Mouse (Mus musculus): ENCODE results near the gene BC030870. TPM values are rescaled to one million over a fixed set of nuclear protein-coding genes. Genes with fewer than 3 reads are reported as not detected.
A peak's percentile ranks its signal among the peaks of the same experiment; 100 is the strongest.

Gene BC030870
- not detected for total RNA-seq (2021)
- long read RNA-seq: 0 reads

DNA sequence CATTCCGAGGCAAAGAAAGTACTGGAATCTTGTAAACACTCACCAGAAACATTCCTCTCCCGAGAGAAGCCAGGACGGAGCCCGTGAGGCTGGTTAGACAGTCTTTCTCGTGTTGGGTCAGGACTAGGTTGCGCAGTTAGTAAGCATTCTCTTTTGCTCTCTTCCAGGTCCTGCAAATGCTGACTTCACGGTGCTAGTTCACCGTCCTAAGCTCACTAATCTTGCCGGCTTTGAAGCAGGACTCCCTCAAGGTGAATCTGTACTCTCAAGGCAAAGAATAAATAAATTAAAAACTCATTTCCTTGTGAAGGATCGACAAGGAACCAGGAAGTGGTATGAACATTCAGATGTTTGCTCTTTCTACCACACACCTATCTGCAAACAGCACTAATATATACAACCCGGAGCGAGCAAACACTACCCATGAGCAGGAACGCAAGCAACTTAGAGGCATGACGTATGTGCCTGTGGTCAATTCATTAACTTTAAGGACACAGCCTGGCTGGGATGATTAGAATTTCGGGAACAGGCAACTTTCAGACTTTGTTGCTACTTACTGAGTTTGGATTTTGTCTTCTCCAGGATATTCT is at the start of gene BC030870:
Gene BC030870 (minus strand): TSS at position 365 of the 590 bp plus-strand sequence.
- no peak for DNase-seq (ENCODE audit: low spot score in 2 of 2)

DNA sequence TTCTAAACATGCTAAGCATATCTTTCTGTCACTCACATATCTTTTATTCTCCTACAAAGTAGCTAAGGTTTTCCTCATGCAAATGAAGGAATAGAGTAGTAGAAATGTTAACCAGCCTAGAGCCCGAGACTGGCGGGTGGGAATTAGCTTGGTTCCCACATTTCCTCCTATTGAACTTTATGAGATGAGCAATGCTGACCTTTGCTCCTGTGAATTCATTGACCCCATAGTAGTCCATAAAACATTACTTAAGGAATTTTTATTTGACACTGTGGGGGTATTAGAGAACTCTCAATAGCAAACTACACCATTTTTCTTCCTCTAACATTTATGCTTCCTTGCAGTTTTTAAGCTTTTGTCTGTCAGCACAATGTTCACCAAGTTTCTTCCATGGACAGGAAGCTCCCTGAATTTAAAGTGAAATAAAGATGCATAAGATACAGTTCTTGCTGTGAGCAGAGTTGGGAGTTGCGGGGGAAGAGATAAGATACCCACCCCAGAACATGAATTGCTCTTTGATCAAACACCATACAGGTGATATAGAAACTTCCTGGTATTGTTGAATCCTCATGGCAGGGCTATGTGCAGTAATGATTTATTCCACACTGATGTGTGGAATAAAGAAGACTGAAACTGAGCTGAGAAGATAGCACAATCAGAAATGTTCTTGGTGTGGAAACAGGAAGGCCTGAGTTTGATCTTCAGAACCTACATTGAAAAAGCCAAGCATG is 45.5 kb upstream of the BC030870 start:
- no peak for DNase-seq (ENCODE audit: low spot score in 2 of 2)

GRCm38 (mm10) chr8:65169184-65169583 is 39.8 kb upstream of the BC030870 start:
- no peak for DNase-seq (ENCODE audit: low spot score in 2 of 2)

- DNase-seq (ENCODE audit: low spot score in 2 of 2): peak; percentile 56 to 65
These were observed 31.3 kb upstream of the BC030870 start for GRCm38 (mm10) chr8:65160676-65161075.

DNA sequence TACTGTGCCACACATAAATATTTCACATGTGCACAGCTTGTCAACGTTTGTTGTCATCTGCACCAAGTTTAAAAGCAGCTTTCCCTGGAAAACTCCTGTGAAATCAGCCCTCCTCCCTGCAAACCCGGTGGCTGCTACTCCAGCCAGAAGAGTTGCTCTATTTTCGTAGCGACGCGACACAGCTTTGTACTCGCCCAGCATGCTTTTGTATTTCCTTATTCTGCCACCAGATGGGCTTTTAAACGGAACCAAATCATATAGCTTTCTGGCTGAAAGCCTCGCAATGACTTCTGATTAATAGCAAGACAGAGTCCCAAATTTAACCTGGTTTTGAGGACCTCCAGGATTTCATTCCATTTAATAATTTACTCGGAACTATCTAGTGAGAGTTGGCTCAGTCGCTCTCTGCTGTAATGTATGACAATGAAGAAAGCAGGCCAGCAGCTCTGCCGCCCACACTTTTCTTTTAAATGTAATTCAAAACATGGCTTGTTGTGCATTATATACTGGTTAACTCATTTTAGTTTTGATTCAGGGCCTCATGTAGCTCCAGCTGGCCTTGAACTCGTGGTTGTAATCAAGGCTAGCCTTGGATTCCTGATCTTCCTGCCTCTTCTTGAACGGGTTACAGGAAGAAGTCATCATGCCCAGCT is 29.9 kb upstream of the BC030870 start:
- peak in 1 of 2 experiments; percentile 31 for DNase-seq (ENCODE audit: low spot score in 2 of 2)

GRCm38 (mm10) chr8:65157901-65158300 is 28.5 kb upstream of the BC030870 start:
- DNase-seq (ENCODE audit: low spot score in 2 of 2): peak in 1 of 2 experiments; percentile 26

DNA sequence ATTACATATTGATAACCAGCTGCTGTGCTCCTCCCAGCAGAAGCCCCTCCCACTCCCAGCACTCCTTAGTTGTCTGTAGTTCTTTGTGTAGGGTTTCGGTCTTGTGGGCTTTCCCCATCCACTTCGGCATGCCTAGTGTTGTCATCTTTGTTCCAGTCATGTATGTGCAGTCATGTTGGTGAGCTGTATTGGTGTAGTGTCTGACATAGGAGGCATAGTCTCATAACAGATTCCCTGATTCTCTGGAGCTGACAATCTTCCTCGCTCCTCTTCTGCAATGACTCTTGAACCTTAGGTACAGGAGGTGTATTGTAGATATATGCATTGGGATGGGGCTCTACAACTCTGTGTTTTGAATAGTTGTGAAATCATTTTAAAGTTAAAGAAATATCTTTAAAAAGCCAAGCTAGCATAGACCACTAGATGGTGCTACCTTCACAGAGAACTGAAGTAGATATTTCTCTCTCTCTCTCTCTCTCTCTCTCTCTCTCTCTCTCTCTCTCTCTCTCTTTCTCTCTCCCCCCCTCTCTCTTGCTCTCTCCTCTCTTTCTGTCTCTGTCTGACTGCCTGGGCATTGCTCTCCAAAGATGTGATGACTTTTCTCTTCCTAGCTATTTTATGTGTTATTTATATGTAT is 9.6 kb upstream of the BC030870 start:
- no peak for DNase-seq (ENCODE audit: low spot score in 2 of 2)

DNA sequence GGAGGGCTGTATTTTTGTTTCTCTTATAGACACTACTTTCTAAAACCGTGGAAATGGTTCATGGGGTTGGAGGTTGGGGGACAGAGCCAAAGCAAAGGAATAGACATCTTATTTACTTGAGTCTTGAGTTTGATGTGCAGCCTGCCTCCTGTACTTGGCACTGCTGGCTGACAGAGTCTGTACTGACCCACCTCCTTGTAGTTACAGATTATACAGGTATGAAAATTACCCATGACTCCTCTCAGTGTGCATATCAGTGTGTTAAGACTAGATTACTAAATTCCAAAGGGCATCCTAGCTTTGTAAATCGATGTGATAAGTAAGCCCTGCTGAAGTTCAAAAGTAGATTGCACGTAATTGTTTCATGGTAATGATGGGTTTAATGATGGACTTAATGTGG is 2.9 kb downstream of the BC030870 start:
- DNase-seq (ENCODE audit: low spot score in 2 of 2): no peak

GRCm38 (mm10) chr8:65126014-65126413 is 3.3 kb downstream of the BC030870 start:
- DNase-seq (ENCODE audit: low spot score in 2 of 2): no peak

- DNase-seq (ENCODE audit: low spot score in 2 of 2): no peak
These were observed 17.3 kb downstream of the BC030870 start for GRCm38 (mm10) chr8:65112092-65112491.

- DNase-seq (ENCODE audit: low spot score in 2 of 2): peak; percentile 84
These were observed 19.1 kb downstream of the BC030870 start for GRCm38 (mm10) chr8:65110285-65110691.

DNA sequence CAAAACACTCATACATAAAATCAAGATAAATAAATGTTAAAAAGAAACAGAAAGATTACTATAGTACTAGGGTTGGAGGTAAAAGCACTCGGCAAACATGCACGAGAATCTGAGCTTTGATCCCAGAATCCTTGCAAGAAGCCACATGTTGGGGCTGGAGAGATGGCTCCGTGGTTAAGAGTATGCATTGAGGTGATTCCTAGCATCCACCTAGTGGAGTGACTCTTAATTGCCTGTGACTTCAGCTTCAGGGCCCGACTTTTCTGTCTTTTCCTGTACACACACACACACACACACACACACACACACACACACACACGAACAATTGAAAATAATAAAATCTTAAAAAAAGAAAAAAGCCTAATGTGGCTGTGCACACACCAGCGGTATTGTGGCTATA is 20.4 kb downstream of the BC030870 start:
- no peak for DNase-seq (ENCODE audit: low spot score in 2 of 2)

DNA sequence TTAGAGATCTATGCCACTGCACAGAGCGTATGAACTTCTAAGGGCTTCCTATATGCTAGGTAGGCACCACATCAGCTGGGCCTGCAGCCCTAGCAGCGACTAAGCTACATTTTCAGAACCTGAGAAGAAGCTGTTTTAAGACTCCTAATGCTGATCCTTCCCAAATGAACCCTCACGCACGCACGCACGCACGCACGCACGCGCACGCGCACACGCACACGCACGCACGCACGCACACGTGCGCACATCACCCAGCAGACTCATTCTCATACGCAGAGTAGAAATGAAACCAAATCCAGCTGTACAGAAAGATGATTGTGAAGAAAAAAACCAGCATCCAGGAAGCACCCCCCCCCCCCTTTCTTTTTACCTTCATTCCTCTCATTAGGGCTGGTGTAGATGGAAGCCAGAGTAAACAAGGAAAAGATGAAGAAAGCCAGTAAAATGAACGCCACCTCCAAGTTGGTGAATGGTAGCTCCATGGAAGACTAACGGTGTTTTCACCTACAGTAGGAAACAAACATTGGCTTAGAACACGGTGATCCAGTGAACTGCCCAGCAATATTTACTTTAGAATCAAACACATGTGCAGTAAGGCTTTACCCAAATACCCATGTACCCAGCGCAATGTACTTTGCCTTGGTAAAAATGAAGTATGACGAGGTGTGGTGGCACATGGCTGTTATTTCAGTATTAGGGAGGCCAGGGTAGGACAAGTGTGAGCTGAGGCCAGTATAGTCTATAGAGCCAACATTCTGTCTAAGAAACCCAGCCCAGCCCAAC is 21.2 kb downstream of the BC030870 start:
- no peak for DNase-seq (ENCODE audit: low spot score in 2 of 2)

DNA sequence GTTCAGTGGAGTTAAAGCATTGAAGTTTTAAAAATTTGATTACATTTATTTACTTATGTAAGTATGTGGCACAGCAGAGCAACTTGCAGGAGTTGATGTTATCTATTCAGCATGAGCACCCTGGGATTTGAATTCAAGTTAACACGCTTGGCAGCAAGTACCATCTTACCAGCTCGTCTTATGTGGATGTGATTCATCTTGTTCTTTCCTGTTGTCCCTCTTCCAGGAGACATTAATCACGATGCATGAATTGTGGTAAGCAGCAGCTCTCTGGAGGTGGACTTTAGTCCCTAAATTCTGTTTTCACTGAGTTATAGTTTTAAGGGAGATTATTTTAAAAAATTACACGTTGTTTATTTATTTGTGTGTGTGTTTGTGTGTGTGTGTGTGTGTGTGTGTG is 25.3 kb downstream of the BC030870 start:
- no peak for DNase-seq (ENCODE audit: low spot score in 2 of 2)

DNA sequence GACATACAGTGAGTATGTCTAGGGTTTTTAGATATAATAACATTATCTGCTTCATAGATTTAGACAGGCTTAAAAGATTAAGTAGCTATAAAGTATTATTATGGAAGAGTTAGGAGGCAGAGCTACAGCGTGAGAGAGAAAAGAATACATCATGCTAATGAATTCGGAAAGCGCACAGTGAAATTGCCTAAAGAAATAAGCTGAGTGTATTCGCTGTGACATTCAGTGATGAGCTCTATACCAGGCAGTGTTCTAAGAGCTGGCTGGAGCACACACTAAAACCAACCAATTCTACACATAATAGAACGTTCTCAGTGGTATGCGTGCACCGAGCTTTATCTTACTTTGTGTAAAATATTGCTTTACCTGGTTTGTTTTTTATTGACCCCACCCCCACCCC is 25.7 kb downstream of the BC030870 start:
- no peak for DNase-seq (ENCODE audit: low spot score in 2 of 2)

GRCm38 (mm10) chr8:65099735-65100134 is 29.6 kb downstream of the BC030870 start:
- no peak for DNase-seq (ENCODE audit: low spot score in 2 of 2)

- no peak for DNase-seq (ENCODE audit: low spot score in 2 of 2)
These were observed 31.5 kb downstream of the BC030870 start for GRCm38 (mm10) chr8:65097760-65098415.

DNA sequence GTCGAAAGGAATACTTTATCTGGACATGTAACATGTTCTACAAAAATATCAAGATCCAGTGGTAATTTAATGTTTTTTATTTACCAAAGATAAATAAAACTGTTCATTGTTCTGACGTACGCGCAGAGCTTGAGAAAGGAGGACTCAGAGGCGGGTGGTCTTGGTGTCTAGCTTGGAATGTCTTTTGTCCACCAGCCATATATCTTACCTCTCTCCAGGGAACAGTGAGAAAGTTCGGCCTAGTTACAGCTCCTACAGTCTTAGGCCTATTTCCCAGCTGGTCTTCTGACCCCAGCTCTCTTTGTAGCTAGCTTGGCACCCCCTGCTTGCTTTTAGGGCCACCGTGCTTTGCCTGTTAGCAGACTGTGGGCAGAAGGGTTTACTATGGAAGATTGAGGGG is 39.6 kb downstream of the BC030870 start:
- no peak for DNase-seq (ENCODE audit: low spot score in 2 of 2)

GRCm38 (mm10) chr8:65088120-65088519 is 41.2 kb downstream of the BC030870 start:
- no peak for DNase-seq (ENCODE audit: low spot score in 2 of 2)

DNA sequence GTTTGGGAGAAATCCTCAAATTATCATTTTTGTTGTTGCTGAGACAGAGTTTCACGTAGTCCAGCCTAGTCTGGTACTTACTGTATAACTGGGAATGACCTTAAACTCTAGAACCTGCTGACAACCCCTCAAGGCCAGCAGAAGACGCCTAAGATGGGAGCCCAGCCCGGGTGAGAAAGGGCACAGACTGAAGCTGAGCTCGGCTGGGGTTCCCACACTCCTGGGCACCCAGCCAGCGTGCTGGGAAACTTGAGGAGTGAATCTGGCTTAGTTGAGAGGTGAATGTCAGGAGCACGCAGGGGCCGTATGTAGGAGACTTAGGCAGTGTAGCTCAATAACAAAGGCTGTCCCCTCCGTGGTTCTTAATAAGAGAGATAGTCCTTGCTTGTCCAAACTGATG is 41.7 kb downstream of the BC030870 start:
- no peak for DNase-seq (ENCODE audit: low spot score in 2 of 2)

DNA sequence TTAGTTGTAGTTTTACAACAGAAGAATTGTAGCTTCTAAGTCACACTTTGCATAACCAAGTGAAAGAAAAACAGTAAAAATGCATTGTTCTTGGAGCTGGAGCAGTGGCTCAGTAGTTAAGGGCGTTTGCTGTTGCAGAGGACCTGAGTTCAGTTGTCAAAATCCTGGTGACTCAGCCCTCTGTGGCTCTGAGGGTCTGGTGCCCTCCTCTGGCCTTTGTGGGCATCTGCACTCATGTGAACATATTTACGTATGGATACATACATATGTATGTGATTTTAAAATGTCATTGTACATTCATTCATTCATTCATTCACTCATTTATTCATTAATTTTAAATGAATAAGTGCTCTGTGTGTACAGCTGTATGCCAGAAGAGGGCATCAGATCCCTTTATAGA is 43.7 kb downstream of the BC030870 start:
- DNase-seq (ENCODE audit: low spot score in 2 of 2): no peak

All from layer of hippocampus, postnatal 10 days (tissue).